Mouse (Mus musculus) adrenal gland, postnatal 36 days (tissue): ENCODE measurements around the gene Rsl24d1. TPM values are rescaled to one million over a fixed set of nuclear protein-coding genes. Genes with fewer than 3 reads are reported as not detected.

Source experiments
- total RNA-seq, 2 experiments: library from RNA; stranded (reverse); gene quantifications; 2 replicates each; pipeline ENCODE4 v1.2.3; 2021

The Rsl24d1 gene
- total RNA-seq, 2 experiments from 2014 or later = 63.9 to 73.6 TPM

Other genes with a start within 250 kb of the Rsl24d1 start
- gene Pygo1, start 187.8 kb upstream of the Rsl24d1 start, total RNA-seq = 1 to 10 TPM; 3.7 to 4.3 TPM
- gene Dyx1c1, start 154.6 kb upstream of the Rsl24d1 start, total RNA-seq = 1 to 10 TPM in 1 of 2 experiments, under 1 TPM in 1; 0.96 to 1.3 TPM
- not detected for gene Gm44503, start 154.6 kb upstream of the Rsl24d1 start, total RNA-seq
- 10 to 100 TPM; 17.8 to 18.6 TPM for gene Ccpg1os, start 128.0 kb upstream of the Rsl24d1 start, total RNA-seq
- 100 to 1,000 TPM; 125 to 146 TPM for gene Ccpg1, start 128.0 kb upstream of the Rsl24d1 start, total RNA-seq
- gene Pigb, start 73.0 kb upstream of the Rsl24d1 start, total RNA-seq = 10 to 100 TPM; 12.2 to 15.5 TPM
- 10 to 100 TPM; 23.2 to 35.5 TPM for gene Rab27a, start 68.6 kb upstream of the Rsl24d1 start, total RNA-seq
- gene Khdc3, start 11.6 kb upstream of the Rsl24d1 start, total RNA-seq = under 1 TPM; 0.30 to 0.43 TPM
- under 1 TPM in 1 of 2 experiments, not detected in 1; 0.40 TPM for gene Gm20509, start 11.0 kb upstream of the Rsl24d1 start, total RNA-seq